Mouse (Mus musculus) 3134 (cell line): ENCODE results near the gene Gipc3.

Experiments used
- DNase-seq: peaks from one replicate; pipeline ENCODE4 v3.0.0-alpha.2; 2011; ENCODE audit warnings: low spot score; ENCODE audit not compliant: insufficient read length; ENCODE audit errors: extremely low read depth

Gipc3 gene

GRCm38 (mm10) chr10:81323141-81323775, 19.8 kb downstream of the Gipc3 start:
- no peak for DNase-seq

GRCm38 (mm10) chr10:81322444-81322843, 20.6 kb downstream of the Gipc3 start:
- DNase-seq, result no peak

- DNase-seq, result no peak
Measured at GRCm38 (mm10) chr10:81321436-81321835, 21.6 kb downstream of the Gipc3 start.

- peak; percentile 99 for DNase-seq
Measured at GRCm38 (mm10) chr10:81320550-81321347, 22.3 kb downstream of the Gipc3 start, which contains the start of gene Cactin. TSS of gene Cactin (plus strand) at chr10:81321103.

- no peak for DNase-seq
Measured at GRCm38 (mm10) chr10:81319741-81320549, 23.1 kb downstream of the Gipc3 start.

GRCm38 (mm10) chr10:81319330-81319699, 23.8 kb downstream of the Gipc3 start:
- no peak for DNase-seq

- DNase-seq, result no peak
Measured at GRCm38 (mm10) chr10:81318589-81319329, 24.3 kb downstream of the Gipc3 start.

GRCm38 (mm10) chr10:81317273-81317672, 25.8 kb downstream of the Gipc3 start:
- no peak for DNase-seq

GRCm38 (mm10) chr10:81316338-81317060, 26.6 kb downstream of the Gipc3 start:
- no peak for DNase-seq

- no peak for DNase-seq
Measured at GRCm38 (mm10) chr10:81315587-81315986, 27.5 kb downstream of the Gipc3 start.

GRCm38 (mm10) chr10:81314201-81314600, 28.9 kb downstream of the Gipc3 start:
- DNase-seq, result no peak

- DNase-seq, result no peak
Measured at GRCm38 (mm10) chr10:81313581-81313980, 29.5 kb downstream of the Gipc3 start.

GRCm38 (mm10) chr10:81309571-81309970, 33.5 kb downstream of the Gipc3 start:
- DNase-seq, result no peak

- DNase-seq, result no peak
Measured at GRCm38 (mm10) chr10:81306837-81307682, 36.0 kb downstream of the Gipc3 start.

GRCm38 (mm10) chr10:81306173-81306668, 36.8 kb downstream of the Gipc3 start:
- DNase-seq, result no peak

GRCm38 (mm10) chr10:81305663-81306062, 37.4 kb downstream of the Gipc3 start:
- no peak for DNase-seq

GRCm38 (mm10) chr10:81304597-81305238, 38.3 kb downstream of the Gipc3 start:
- peak; percentile 53 for DNase-seq

- no peak for DNase-seq
Measured at GRCm38 (mm10) chr10:81303761-81304160, 39.3 kb downstream of the Gipc3 start.
